Mouse (Mus musculus) cerebellum, adult 9-11 months (tissue): ENCODE measurements around the gene Hnrnpa3.
"Not testable (repeated sequence)": the region's sequence is repeated elsewhere in the genome, so short reads cannot be mapped to it uniquely, and the experiment has no call there.

Experiments used
- DNase-seq: peaks from one replicate; pipeline ENCODE4 v3.0.0; 2022

Hnrnpa3 gene

GRCm38 (mm10) chr2:75637361-75637760 lies 21.7 kb upstream of the Hnrnpa3 start:
- no peak for DNase-seq

DNA sequence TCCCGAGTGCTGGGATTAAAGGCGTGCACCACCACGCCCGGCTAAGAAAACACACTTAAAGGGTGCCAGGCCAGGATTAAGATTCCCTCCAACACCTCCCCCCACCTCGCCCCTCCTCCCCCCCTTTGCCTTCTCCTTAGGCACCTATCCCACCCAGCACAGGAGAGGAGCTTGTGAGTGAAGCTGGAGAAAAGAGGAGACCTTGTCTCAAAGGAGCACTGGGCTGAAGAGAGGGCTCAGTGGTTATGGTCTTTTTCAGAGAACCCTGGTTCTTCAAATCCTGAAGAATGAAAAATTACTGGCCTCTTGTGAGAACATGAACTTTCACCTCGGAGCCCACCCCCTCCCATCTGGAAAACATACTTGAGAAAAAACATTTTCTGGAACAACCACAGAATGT lies 21.2 kb upstream of the Hnrnpa3 start:
- not testable (repeated sequence) for DNase-seq

- DNase-seq, result not testable (repeated sequence)
Observed at GRCm38 (mm10) chr2:75639535-75639934, 19.5 kb upstream of the Hnrnpa3 start.

DNA sequence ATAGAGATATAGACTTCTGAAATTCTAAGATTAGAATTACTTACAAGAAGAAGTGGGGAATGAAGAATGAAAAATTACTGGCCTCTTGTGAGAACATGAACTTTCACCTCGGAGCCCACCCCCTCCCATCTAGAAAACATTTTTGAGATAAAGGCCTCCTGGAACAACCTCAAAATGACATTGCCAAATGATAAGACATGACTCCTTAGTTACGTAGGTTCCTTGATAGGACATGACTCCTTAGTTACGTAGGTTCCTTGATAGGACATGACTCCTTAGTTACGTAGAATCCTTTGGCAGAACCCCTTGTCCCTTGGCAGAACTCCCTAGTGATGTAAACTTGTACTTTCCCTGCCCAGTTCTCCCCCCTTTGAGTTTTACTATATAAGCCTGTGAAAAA lies 16.7 kb upstream of the Hnrnpa3 start:
- not testable (repeated sequence) for DNase-seq

GRCm38 (mm10) chr2:75642795-75643550 lies 16.1 kb upstream of the Hnrnpa3 start:
- DNase-seq, result no peak

DNA sequence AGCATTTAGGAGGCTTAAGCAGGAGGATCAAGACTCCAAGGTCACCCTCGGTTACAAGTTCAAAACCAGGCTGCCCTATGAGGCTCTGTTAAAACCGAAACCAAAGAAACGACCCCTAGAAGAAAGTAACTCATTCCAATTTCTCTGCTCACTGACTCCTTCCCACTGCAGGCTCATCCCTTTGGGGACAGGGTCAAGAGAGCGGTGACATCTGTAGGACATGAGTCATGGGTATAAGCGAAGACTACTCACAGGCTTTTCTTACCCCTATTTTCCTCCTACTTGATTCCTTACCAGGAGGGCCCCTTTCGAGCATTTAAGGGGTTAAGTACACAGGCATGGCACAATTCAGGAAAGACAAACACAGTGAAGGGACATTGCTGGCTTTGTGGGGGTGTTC lies 15.1 kb upstream of the Hnrnpa3 start:
- DNase-seq, result no peak

- DNase-seq, result no peak
Observed at GRCm38 (mm10) chr2:75645251-75645650, 13.8 kb upstream of the Hnrnpa3 start.

DNA sequence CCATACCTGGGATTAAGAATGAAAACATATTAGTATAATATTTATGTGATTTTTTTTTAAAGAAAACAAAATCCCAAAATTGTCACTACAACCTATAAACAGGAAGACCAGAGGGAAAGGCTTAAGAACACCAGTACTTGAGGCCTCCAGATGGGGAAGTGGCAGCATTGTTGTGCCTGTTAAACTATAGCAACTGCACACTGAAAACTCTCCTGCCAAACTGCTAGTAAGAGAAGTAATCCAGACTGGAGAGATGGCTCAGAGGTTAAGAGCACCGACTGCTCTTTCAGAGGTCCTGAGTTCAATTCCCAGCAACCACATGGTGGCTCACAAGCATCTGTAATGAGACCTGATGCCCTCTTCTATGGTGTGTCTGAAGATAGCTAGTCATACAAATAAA lies 8.6 kb upstream of the Hnrnpa3 start:
- no peak for DNase-seq

DNA sequence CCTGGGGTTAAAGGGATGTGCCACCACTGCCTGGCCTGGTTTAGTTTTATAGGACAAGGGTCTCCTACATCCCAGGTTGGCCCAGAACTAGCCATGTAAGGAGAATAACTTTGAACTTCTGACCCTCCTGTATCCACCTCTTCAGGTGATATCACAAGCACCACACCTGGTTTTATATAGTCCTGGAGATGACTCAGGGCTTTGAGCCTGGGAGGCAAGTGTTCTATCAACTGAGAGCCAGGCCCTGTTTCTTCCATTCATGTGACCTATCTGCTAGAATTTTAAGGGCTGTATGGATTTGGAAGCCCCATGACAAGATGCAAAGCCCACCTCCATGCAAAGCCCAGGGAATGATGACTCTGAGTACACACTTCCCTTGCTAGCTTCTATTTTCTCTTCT lies 5.9 kb upstream of the Hnrnpa3 start:
- DNase-seq, result no peak

DNA sequence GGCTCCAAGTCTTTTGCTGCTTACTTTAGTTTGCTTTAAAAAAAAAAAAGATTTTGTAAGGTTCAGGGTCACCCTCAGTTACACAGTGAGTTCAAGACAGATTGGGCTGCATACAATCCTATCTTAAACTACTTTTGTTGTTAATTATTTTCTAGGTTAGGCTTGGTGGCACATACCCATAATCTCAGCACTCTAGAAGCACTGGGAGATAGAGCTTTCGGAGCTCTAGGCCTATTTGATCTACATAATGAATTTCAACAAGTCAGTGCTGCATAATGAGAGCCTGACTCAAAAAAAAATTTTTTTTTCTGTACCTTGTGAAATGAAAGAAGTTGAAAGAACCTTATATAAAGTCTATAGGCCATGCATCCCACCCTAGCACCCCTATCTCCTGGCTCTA lies 4.4 kb upstream of the Hnrnpa3 start:
- DNase-seq, result no peak

- no peak for DNase-seq
Observed at GRCm38 (mm10) chr2:75656924-75657323, 2.1 kb upstream of the Hnrnpa3 start.

GRCm38 (mm10) chr2:75657907-75658691 lies 962 bp upstream of the Hnrnpa3 start:
- peak; percentile 50 for DNase-seq

- peak; percentile 92 for DNase-seq
Observed at GRCm38 (mm10) chr2:75659629-75659960, 534 bp downstream of the Hnrnpa3 start.

- no peak for DNase-seq
Observed at GRCm38 (mm10) chr2:75660255-75660948, 1.3 kb downstream of the Hnrnpa3 start.

GRCm38 (mm10) chr2:75661106-75661505 lies 2.0 kb downstream of the Hnrnpa3 start:
- no peak for DNase-seq

- DNase-seq, result no peak
Observed at GRCm38 (mm10) chr2:75669491-75670445, 10.7 kb downstream of the Hnrnpa3 start.

DNA sequence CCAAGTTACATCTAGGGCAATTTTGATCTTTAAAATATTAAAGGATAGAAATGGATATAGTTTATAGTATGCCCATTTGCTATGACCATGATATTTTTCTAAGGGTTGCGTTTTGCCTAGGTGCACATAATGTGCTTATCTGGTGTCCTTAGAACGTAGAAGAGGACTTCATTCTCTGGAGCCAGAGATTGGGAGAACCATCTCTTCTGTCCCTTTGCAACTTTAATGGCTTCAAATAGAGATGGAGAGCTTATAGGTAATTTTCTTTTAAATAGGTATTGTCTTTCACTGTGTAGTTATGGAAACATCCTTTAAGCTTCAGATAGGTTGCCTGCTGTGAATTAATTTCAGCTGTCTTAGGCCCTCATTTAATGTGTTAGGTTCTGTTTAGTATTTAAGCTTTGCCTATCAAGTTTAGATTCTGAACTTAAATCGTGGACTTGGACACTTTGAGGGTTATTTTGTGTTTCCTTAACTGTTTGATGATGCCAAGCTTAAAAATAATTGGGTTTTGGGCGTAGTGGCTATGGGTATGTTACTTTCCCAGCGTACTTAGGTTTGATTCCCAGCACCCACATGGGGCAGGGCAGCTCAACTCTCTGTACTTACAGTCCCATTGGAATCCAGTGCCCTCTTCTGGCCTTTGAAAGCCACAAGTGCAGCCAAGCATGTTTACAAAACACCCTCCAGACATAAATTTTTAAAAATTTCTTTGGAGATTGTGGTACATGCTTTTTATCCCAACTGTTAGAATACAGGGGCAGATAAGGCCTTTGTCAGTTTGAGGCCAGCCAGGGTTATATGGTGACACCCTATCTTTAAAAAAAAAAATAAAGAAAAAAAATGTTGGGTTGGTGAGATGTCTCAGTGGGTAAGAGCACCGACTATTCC lies 11.6 kb downstream of the Hnrnpa3 start:
- DNase-seq, result no peak

DNA sequence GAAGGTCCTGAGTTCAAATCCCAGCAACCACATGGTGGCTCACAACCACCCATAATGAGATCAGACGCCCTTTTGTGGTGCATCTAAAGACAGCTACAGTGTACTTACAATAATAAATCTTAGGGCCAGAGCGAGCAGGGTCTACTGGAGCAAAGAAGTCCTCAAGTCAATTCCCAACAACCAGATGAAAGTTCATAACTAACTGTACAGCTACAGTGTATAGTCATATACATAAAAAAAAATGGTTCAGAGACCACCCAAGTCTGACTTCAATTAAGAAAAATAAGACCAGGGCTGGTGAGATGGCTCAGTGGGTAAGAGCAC lies 12.2 kb downstream of the Hnrnpa3 start:
- no peak for DNase-seq

DNA sequence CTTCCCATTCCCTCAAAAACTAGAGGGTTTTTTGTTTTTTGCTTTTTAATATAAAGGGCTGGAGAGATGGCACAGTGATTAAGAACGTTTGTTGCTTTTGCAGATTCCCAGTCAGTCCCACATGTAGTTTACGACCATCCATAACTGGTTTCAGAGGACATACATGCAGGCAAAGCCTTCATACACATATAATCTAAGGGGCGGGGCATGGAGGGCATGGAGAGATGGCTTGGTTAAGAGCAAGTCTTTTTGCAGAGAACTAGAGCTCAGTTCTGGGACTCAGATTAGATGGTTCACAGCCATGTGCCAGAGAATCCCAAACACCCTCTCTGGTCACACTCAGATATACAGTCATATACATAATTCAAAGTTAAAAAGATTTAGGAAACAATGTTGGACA lies 13.5 kb downstream of the Hnrnpa3 start:
- DNase-seq, result no peak

DNA sequence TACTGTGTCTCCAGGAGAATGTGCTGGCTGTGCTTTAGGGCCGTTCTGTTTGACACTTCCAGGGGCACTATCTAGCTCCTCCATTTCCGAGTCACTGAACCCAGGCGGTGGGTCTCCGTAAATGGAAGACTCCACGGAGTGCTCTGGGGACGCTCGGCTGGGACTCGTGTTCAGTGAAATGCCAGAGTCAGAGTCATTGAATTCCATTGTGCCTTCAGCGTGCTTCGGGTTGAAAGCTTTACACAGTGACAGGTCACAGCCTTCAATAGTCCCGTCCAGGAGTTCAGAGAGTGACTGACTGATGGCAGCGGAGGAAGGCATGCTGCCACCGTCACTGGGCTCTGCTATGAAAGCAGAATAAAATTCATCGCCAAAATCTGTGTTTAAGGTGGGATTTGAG lies 17.5 kb downstream of the Hnrnpa3 start:
- DNase-seq, result no peak

DNA sequence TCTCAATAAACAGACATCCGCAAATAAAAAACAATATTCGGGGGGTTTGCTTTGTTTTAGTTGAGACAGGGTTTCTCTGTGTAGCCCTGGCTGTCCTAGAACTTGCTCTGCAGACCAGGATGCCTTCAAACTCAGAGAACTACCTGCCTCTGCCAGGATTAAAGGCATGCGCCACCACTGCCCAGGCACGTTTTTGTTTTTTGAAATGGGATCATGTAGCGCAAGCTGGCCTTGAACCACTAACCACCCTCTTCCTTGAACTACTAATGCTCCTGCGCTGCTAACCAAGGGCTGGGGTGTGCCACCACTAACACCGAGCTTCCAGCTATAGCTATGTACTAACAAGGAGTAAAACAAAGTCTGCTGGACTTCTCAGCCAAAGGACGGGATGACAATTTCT lies 20.9 kb downstream of the Hnrnpa3 start:
- DNase-seq, result no peak

GRCm38 (mm10) chr2:75681439-75681838 lies 22.4 kb downstream of the Hnrnpa3 start:
- no peak for DNase-seq
